Mouse (Mus musculus) ovary, postnatal 14 days (tissue): ENCODE results near the gene Rgsl1.
A peak's percentile ranks its signal among the peaks of the same experiment; 100 is the strongest.

Experiments used
- DNase-seq: peaks from one replicate; pipeline ENCODE4 v3.0.0; 2022; ENCODE audit warnings: low spot score

The Rgsl1 gene

DNA sequence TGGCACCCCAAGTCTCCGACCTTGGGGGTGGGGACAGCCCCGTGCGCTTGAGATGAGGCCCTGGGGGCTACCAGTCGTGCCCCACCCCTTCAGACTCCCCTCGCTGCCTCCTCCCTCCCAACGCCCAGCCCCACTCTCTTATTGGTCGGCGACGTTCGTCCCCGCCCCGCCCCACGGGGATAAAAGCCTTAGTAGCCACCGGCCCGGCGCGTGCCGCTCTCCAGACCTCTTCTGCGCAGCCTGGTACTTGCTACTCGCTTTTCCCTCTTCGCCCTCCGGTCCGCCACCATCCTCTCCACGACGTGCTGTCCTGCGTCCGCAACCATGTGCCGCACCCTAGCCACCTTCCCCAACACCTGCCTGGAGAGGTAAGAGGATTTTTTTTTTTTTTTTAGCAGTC is 103.8 kb downstream of the Rgsl1 start, which contains the start of gene Rgs16:
Gene Rgs16 (plus strand): TSS at position 205 of the 400 bp plus-strand sequence.
- peak; percentile 64 for DNase-seq

DNA sequence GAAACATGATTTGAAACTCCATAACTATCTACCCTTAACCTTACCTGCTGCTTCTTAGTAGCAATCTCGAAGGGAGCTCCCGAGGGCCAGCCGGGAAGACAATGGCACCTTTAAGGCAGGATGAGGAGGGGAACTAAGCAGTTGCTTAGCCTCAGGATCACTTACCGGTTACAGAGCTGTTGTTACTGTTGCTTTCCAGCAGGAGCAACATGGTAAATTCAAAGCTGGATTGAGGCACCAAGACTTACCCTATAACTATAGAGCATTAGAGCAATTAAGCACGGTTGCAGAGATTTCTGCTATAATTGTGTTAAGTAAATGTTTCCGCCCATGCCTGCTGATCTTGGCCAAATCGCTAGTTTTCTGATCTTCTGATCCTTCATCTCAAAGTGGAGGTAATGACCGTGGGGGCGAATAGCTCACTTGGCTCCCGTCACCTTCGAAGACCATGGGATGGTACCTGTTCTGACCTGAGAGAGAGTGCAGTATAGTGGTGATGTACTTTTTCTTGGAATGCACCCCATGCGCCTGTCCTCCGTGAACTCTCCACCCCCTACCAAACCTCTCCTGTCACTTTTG is 104.4 kb downstream of the Rgsl1 start:
- no peak for DNase-seq

DNA sequence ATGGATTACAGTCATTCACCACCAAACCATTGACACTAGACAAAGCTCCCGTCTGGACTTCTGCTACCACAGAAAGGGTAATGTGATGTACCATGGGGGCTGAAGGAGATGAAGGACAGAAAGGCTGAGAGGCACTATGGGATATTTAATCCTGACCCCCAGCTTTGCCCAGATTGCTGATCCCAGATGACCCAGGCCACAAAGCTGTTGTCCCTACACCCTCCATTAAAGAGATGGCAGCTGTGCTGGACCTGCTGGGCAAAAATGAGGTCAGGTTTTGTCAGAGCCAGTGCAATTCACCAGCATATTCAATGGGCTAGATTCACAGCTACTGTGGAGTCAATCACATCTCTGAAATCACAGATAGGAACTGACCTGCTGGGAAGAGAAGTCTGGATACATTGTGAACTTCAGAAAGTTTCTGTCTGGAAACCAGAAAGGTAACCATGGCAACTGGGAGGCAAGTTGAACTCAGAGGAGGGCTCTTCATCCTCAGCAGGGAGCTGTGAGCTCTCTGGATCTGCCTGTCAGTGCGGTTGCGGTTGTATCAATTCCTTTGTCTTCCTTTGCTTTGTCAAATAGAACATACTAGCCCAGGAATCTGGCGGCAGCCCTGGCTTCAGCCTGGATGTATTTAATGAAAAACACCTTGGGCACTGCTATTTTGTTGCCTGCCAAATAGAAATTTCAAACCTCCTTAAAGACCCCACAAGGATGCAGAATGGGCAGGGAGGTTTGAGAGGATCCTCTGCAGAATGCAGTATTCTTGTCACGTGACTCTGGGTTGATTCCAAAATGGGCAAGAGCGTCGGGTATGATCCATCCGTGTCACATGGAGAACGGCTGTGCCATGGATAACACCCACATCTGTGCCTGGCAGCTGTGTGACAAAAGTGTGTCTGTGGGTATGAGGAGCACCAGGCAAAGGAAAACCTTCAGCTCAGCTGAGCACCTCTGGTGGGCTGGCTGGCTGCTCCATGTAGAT is 106.5 kb downstream of the Rgsl1 start:
- no peak for DNase-seq

DNA sequence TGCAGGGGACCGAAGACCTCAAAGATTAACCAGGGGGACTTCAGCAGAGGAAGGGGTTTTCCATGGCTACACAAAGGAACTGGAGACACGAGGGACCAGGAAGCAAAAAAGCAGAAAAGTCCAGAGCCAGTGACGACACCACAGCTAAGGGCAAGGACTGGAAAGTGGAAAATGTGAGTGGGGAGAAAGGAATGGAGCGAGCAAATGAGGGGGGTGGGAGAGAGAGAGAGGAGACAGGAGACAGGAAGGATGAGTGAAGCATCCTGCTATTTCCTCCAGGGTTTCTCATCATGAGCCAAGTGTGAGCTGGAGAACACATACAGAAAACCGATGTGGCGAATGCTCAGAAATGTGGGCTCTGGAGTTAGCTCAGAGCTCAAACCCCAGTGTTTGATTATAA is 107.8 kb downstream of the Rgsl1 start:
- no peak for DNase-seq

DNA sequence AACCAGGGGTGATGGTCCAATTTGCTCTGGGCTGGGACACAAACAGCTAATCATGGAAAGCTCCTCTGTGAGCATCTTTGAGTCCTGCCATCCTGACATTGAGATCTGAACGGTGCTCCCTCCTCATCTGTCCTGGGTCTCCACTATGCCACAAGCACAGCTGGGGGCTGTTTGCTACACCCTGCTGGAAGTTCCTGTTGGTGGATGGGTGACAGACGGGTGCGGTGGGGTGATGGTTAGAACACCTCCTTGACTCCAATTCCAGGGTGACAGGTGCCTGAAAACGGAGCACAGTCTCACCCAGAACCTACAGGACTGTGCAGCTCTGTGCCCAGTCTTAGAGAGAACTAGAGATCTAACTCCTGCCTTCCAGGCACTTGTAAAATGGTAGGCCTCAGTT is 109.1 kb downstream of the Rgsl1 start:
- no peak for DNase-seq

DNA sequence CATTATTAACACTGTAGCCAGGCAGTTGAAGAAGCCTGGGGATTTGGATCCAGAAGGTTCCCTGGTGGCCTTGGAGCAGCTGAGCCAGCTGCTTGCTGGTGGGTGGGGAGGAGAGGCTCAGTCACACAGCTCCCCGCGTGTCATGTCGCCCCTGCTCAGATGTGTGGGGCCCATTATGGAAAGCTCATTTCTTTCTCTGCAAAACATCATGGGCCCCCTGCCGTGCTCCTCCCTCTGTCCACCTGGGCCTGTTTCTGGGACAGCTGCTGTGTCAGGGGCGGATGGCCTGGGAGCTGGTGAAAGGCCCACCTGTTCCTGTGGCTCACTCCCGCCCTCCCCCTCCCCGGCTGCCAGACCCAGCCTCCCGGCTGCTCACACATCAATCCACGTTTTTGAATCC is 110.8 kb downstream of the Rgsl1 start:
- no peak for DNase-seq

DNA sequence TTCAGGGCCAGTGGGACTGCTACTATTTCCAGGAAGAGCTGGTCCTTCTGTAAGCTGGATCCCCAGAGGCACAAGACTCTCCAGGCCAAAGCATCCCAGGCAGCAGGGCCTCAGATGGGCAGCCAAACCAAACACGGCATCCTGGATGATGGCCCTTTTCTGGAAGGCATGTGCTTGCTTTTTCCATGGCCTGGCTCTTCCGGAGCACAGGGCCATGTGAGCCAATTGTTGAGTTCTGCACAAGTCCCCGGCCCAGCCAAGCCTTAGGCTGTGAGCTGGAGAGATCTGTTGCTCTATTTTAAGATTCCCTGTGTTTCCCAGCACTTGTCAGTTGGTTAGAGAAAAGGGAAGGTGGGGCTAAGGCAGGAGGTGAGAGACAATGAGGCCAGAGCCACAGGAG is 113.3 kb downstream of the Rgsl1 start:
- no peak for DNase-seq

DNA sequence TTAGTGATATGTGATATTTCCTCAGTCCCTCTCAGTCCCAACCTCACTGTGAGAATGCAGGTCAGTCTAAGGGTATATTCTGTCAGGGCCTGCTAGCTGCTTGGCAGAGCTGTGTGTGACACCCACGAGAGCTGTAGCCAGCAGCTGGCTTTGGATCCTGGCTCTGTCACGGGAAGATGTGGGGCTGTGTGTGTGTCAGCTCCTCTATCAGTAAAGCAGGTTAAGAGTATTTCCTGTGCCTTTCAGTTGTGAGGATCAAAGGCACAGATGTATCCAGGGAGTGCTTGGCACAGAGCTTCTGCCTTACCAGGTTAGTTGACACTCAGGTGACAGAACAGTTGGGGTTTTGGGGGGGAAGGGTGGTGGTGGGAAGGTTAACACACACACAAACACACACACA is 114.1 kb downstream of the Rgsl1 start:
- no peak for DNase-seq
